Mouse (Mus musculus): ENCODE data around the gene Irf2. TPM values are rescaled to one million over a fixed set of nuclear protein-coding genes. Genes with fewer than 3 reads are reported as not detected.

Irf2 gene
- polyA plus RNA-seq, 1 experiment from 2014 or later, result 6.4 TPM

- 95% methylated on average over 3 of the region's 3 CpGs for WGBS
Measured at GRCm38 (mm10) chr8:46832399-46832798, 92.9 kb downstream of the Irf2 start.

GRCm38 (mm10) chr8:46833763-46834162, 94.2 kb downstream of the Irf2 start:
- Histone ChIP-seq H3K4me2 (ENCODE audit: low read length) (no peak overlapping the region), H3K9me3 (ENCODE audit: control insufficient read depth, low read length) (no peaks in the 10 kb centered on the region), H3K4me3 (replicated peaks; ENCODE audit: low read depth, low read length) (no peak overlapping the region), H3K27me3 (ENCODE audit: control insufficient read depth, insufficient read depth, low read length) (no peaks in the 10 kb centered on the region), H3K36me3 (ENCODE audit: control insufficient read depth, insufficient read depth, low read length) (no peaks in the 10 kb centered on the region), H3K27ac (replicated peaks; ENCODE audit: low read depth, low read length) (no peak overlapping the region), H3K9ac (replicated peaks; ENCODE audit: low read length) (no peak overlapping the region), H3K4me1 (ENCODE audit: control insufficient read depth, insufficient read depth, low read length) (no peaks in the 10 kb centered on the region)
- DNase-seq (no peak), ATAC-seq (ENCODE audit: low FRiP score, low TSS enrichment) (no peak)
- 49% methylated on average over 4 of the region's 4 CpGs for WGBS

More at GRCm38 (mm10) chr8:46832399-46832798, 92.9 kb downstream of the Irf2 start:
- no peaks in the 10 kb centered on the region for H3K4me1 ChIP-seq (ENCODE audit: control insufficient read depth, insufficient read depth, low read length)
- H3K9me3 ChIP-seq (ENCODE audit: control insufficient read depth, low read length), result no peaks in the 10 kb centered on the region
- no peak overlapping the region for H3K9ac ChIP-seq (replicated peaks; ENCODE audit: low read length)
- DNase-seq (no peak), ATAC-seq (ENCODE audit: low FRiP score, low TSS enrichment) (no peak)
- no peak overlapping the region for H3K4me3 ChIP-seq (replicated peaks; ENCODE audit: low read depth, low read length)
- no peak overlapping the region for H3K4me2 ChIP-seq (ENCODE audit: low read length)
- H3K27me3 ChIP-seq (ENCODE audit: control insufficient read depth, insufficient read depth, low read length), result no peaks in the 10 kb centered on the region
- H3K27ac ChIP-seq (replicated peaks; ENCODE audit: low read depth, low read length), result no peak overlapping the region
- H3K36me3 ChIP-seq (ENCODE audit: control insufficient read depth, insufficient read depth, low read length), result no peaks in the 10 kb centered on the region

GRCm38 (mm10) chr8:46834440-46834839, 94.9 kb downstream of the Irf2 start:
- 93% methylated on average over 3 of the region's 3 CpGs for WGBS
- ATAC-seq (ENCODE audit: low FRiP score, low TSS enrichment), result no peak

GRCm38 (mm10) chr8:46836011-46836652, 96.6 kb downstream of the Irf2 start:
- 94% methylated on average over 8 of the region's 8 CpGs for WGBS

More at GRCm38 (mm10) chr8:46834440-46834839, 94.9 kb downstream of the Irf2 start:
- no peak overlapping the region for H3K9ac ChIP-seq (replicated peaks; ENCODE audit: low read length)
- no peak overlapping the region for H3K4me3 ChIP-seq (replicated peaks; ENCODE audit: low read depth, low read length)
- H3K36me3 ChIP-seq (ENCODE audit: control insufficient read depth, insufficient read depth, low read length), result no peaks in the 10 kb centered on the region
- no peaks in the 10 kb centered on the region for H3K27me3 ChIP-seq (ENCODE audit: control insufficient read depth, insufficient read depth, low read length)
- H3K4me2 ChIP-seq (ENCODE audit: low read length), result no peak overlapping the region
- no peaks in the 10 kb centered on the region for H3K4me1 ChIP-seq (ENCODE audit: control insufficient read depth, insufficient read depth, low read length)
- H3K9me3 ChIP-seq (ENCODE audit: control insufficient read depth, low read length), result no peaks in the 10 kb centered on the region
- H3K27ac ChIP-seq (replicated peaks; ENCODE audit: low read depth, low read length), result no peak overlapping the region
- DNase-seq, result no peak

GRCm38 (mm10) chr8:46836949-46837348, 97.4 kb downstream of the Irf2 start:
- Histone ChIP-seq H3K4me2 (ENCODE audit: low read length) (no peak overlapping the region), H3K36me3 (ENCODE audit: control insufficient read depth, insufficient read depth, low read length) (no peaks in the 10 kb centered on the region), H3K4me3 (replicated peaks; ENCODE audit: low read depth, low read length) (no peak overlapping the region), H3K9ac (replicated peaks; ENCODE audit: low read length) (no peak overlapping the region), H3K27ac (replicated peaks; ENCODE audit: low read depth, low read length) (no peak overlapping the region), H3K4me1 (ENCODE audit: control insufficient read depth, insufficient read depth, low read length) (no peaks in the 10 kb centered on the region), H3K27me3 (ENCODE audit: control insufficient read depth, insufficient read depth, low read length) (no peaks in the 10 kb centered on the region), H3K9me3 (ENCODE audit: control insufficient read depth, low read length) (no peaks in the 10 kb centered on the region)
- ATAC-seq (ENCODE audit: low FRiP score, low TSS enrichment) (no peak), DNase-seq (no peak)
- 77% methylated on average over 5 of the region's 5 CpGs for WGBS

More at GRCm38 (mm10) chr8:46836011-46836652, 96.6 kb downstream of the Irf2 start:
- Histone ChIP-seq H3K4me1 (ENCODE audit: control insufficient read depth, insufficient read depth, low read length) (no peaks in the 10 kb centered on the region), H3K27me3 (ENCODE audit: control insufficient read depth, insufficient read depth, low read length) (no peaks in the 10 kb centered on the region), H3K4me3 (replicated peaks; ENCODE audit: low read depth, low read length) (no peak overlapping the region), H3K9ac (replicated peaks; ENCODE audit: low read length) (no peak overlapping the region), H3K4me2 (ENCODE audit: low read length) (no peak overlapping the region), H3K9me3 (ENCODE audit: control insufficient read depth, low read length) (no peaks in the 10 kb centered on the region), H3K27ac (replicated peaks; ENCODE audit: low read depth, low read length) (no peak overlapping the region), H3K36me3 (ENCODE audit: control insufficient read depth, insufficient read depth, low read length) (no peaks in the 10 kb centered on the region)
- no peak for ATAC-seq (ENCODE audit: low FRiP score, low TSS enrichment)
- DNase-seq, result no peak

- Histone ChIP-seq H3K27me3 (ENCODE audit: control insufficient read depth, insufficient read depth, low read length) (no peaks in the 10 kb centered on the region), H3K9ac (replicated peaks; ENCODE audit: low read length) (no peak overlapping the region), H3K27ac (replicated peaks; ENCODE audit: low read depth, low read length) (no peak overlapping the region), H3K4me2 (ENCODE audit: low read length) (no peak overlapping the region), H3K36me3 (ENCODE audit: control insufficient read depth, insufficient read depth, low read length) (no peaks in the 10 kb centered on the region), H3K4me1 (ENCODE audit: control insufficient read depth, insufficient read depth, low read length) (no peaks in the 10 kb centered on the region), H3K4me3 (replicated peaks; ENCODE audit: low read depth, low read length) (no peak overlapping the region), H3K9me3 (ENCODE audit: control insufficient read depth, low read length) (no peaks in the 10 kb centered on the region)
- ATAC-seq (ENCODE audit: low FRiP score, low TSS enrichment), result no peak
- DNase-seq, result no peak
- 87% methylated on average over 5 of the region's 5 CpGs for WGBS
Measured at GRCm38 (mm10) chr8:46838052-46838451, 98.5 kb downstream of the Irf2 start.

- ATAC-seq (ENCODE audit: low FRiP score, low TSS enrichment) (no peak), DNase-seq (no peak)
- no peaks in the 10 kb centered on the region for H3K4me1 ChIP-seq (ENCODE audit: control insufficient read depth, insufficient read depth, low read length)
- no peak overlapping the region for H3K9ac ChIP-seq (replicated peaks; ENCODE audit: low read length)
- WGBS, result 91% methylated on average over 4 of the region's 4 CpGs
- H3K9me3 ChIP-seq (ENCODE audit: control insufficient read depth, low read length), result no peaks in the 10 kb centered on the region
- H3K27me3 ChIP-seq (ENCODE audit: control insufficient read depth, insufficient read depth, low read length), result no peaks in the 10 kb centered on the region
- no peak overlapping the region for H3K27ac ChIP-seq (replicated peaks; ENCODE audit: low read depth, low read length)
- H3K36me3 ChIP-seq (ENCODE audit: control insufficient read depth, insufficient read depth, low read length), result no peaks in the 10 kb centered on the region
- H3K4me3 ChIP-seq (replicated peaks; ENCODE audit: low read depth, low read length), result no peak overlapping the region
- no peak overlapping the region for H3K4me2 ChIP-seq (ENCODE audit: low read length)
Measured at GRCm38 (mm10) chr8:46840390-46840789, 100.9 kb downstream of the Irf2 start.

GRCm38 (mm10) chr8:46840791-46841190, 101.3 kb downstream of the Irf2 start:
- H3K9ac ChIP-seq (replicated peaks; ENCODE audit: low read length), result no peak overlapping the region
- no peaks in the 10 kb centered on the region for H3K27me3 ChIP-seq (ENCODE audit: control insufficient read depth, insufficient read depth, low read length)
- no peak overlapping the region for H3K27ac ChIP-seq (replicated peaks; ENCODE audit: low read depth, low read length)
- no peak overlapping the region for H3K4me3 ChIP-seq (replicated peaks; ENCODE audit: low read depth, low read length)
- DNase-seq (no peak), ATAC-seq (ENCODE audit: low FRiP score, low TSS enrichment) (no peak)
- WGBS, result 95% methylated on average over 10 of the region's 10 CpGs
- H3K4me1 ChIP-seq (ENCODE audit: control insufficient read depth, insufficient read depth, low read length), result no peaks in the 10 kb centered on the region
- H3K9me3 ChIP-seq (ENCODE audit: control insufficient read depth, low read length), result no peaks in the 10 kb centered on the region
- no peak overlapping the region for H3K4me2 ChIP-seq (ENCODE audit: low read length)
- H3K36me3 ChIP-seq (ENCODE audit: control insufficient read depth, insufficient read depth, low read length), result no peaks in the 10 kb centered on the region

GRCm38 (mm10) chr8:46842676-46843181, 103.2 kb downstream of the Irf2 start:
- Histone ChIP-seq H3K9ac (replicated peaks; ENCODE audit: low read length) (no peak overlapping the region), H3K27me3 (ENCODE audit: control insufficient read depth, insufficient read depth, low read length) (no peaks in the 10 kb centered on the region), H3K4me1 (ENCODE audit: control insufficient read depth, insufficient read depth, low read length) (no peaks in the 10 kb centered on the region), H3K9me3 (ENCODE audit: control insufficient read depth, low read length) (no peaks in the 10 kb centered on the region), H3K36me3 (ENCODE audit: control insufficient read depth, insufficient read depth, low read length) (no peaks in the 10 kb centered on the region), H3K4me2 (ENCODE audit: low read length) (no peak overlapping the region), H3K27ac (replicated peaks; ENCODE audit: low read depth, low read length) (no peak overlapping the region), H3K4me3 (replicated peaks; ENCODE audit: low read depth, low read length) (no peak overlapping the region)
- ATAC-seq (ENCODE audit: low FRiP score, low TSS enrichment), result no peak
- 73% methylated on average over 5 of the region's 5 CpGs for WGBS
- DNase-seq, result no peak

Measured in midbrain, embryonic 14.5 days (tissue).